Mouse (Mus musculus) telencephalon, adult 2 months (tissue): ENCODE measurements around the gene Tmem63b.
A peak's percentile ranks its signal among the peaks of the same experiment; 100 is the strongest.

Experiments
- DNase-seq: peaks from one replicate; pipeline ENCODE4 v3.0.0-alpha.2; 2011; ENCODE audit warnings: low read depth, low spot score

Tmem63b gene

DNA sequence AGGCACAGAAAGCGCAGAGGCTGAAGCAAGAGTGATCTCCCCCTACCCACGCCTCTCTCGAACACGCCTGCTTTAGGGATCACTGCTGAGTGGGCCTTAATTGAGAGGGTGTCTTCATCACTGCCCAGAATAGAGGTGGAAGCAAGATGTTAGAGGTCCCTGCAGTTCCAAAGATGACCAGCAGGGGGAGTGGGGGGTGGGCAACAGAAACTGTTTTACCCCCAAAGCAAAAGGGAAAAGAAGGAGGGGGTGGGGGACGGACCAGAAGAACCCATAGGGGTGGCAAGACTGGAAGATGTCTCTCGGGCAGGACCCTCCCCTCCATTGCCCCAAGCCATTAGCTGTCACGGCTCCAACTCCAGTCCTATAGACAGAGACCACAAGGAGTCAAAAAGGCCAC lies 8.6 kb downstream of the Tmem63b start:
- DNase-seq = no peak

DNA sequence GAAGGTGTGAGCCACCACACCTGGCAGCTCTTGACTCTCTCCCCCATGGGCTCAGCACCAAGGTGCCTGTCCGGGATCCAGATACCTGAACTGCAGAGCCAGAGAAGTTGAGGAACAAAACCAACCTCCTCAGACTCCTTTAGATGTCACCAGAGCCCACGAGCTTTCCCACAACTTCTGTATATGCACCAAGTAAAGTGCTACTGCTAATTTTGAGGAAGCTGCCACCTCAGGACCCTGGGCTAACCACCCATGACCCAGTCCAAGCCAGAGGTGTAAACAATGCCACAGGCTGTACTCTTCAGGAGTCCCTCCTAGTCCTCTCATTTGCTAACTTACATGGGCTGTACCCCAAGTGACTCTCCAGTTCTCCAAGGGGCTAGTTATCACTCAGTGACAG lies 14.1 kb downstream of the Tmem63b start:
- DNase-seq = no peak

DNA sequence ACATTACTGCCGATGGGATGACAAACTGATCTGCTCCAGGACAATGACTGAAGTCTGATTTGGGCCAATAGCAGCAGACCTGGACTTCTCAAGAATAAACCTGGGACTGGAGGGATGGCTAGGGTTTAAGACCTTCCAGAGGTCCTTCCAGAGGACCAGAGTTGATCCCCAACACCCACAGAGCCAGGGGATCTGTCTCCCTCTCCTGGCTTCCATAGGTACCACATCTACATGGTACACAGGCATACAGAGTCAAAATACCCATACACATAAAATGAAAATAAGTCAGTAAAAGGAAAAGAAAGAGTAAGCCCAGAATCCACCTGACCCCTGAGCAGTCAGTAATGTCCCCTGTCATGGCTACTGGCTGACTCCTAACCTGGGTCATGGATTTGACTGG lies 14.9 kb downstream of the Tmem63b start:
- DNase-seq = no peak

DNA sequence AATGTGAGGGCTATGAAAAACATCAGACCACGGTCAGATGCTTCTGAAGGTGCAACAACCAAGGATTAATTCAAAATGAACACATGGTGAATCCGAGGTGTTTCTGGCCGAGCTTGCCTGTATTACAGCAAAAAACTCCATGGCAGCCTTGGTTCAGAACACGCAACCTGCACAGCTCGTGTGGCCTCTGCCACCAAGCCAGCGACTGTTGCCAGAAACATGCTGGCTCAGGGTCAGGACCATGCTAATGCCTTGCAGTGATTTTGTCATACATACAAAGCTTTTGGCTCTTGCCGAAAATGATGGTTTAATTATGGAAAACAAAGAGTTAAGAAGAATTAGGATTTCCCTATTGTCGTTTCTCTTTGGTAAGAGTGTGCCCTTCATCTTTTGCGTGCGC lies 18.7 kb downstream of the Tmem63b start:
- DNase-seq = no peak

DNA sequence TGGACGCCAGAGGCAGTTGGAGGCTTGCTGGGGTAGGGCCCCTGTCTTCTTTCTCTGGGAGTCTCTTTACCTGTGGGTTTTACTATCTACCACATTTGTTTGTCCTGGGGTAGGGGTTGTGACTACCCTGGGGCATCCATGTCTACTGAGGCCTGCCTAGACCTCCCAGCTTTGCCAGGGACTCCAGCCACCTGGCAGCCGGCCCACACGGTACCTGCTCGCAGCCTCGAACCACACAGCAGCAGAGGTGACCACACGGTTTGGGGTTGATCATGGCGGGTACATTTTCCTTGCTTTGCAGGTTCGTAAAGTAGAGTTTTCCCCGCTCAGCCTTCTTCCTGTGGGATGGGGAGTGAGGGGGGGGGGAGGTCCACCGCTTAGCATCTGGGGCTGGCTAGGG lies 19.2 kb downstream of the Tmem63b start:
- DNase-seq = no peak

DNA sequence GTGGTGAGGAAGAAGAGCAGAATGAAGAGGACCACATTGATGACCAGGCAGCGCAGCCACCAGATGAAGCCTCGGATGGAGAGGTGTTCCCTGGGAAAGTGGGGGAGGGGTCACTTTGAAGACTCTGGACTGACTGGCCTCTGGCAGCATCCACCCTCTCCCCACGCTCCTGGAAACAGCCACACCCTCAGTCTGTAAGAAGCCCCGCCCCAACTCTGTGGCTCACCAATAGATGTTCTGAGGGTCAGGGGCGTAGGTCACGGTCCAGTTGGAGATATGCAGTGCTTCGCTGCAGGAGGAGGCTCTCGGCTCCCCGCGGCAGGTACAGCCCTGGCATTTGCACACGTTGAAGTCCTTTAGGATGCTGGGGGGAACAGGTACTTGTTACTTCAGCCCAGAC lies 20.6 kb downstream of the Tmem63b start:
- DNase-seq = no peak

DNA sequence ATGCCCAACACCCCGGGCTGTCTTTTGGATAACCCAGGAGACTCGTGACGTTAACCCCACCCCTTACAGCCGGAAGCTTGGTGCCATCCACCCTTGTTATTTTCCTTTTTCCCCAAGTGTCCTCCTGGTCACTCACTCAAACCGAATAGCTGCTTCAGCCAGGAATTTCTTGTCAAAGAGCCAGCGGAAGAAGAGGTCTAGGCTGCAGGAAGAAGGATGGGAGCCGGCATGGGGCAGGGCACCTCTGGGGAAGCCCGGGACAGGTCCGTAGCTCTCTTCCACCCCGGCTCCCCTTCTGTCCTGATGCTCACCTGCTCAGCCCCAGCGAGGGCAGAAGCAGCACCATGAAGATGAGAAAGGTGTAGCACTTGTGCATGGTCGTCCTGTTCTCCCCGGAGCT lies 22.1 kb downstream of the Tmem63b start:
- DNase-seq = no peak

DNA sequence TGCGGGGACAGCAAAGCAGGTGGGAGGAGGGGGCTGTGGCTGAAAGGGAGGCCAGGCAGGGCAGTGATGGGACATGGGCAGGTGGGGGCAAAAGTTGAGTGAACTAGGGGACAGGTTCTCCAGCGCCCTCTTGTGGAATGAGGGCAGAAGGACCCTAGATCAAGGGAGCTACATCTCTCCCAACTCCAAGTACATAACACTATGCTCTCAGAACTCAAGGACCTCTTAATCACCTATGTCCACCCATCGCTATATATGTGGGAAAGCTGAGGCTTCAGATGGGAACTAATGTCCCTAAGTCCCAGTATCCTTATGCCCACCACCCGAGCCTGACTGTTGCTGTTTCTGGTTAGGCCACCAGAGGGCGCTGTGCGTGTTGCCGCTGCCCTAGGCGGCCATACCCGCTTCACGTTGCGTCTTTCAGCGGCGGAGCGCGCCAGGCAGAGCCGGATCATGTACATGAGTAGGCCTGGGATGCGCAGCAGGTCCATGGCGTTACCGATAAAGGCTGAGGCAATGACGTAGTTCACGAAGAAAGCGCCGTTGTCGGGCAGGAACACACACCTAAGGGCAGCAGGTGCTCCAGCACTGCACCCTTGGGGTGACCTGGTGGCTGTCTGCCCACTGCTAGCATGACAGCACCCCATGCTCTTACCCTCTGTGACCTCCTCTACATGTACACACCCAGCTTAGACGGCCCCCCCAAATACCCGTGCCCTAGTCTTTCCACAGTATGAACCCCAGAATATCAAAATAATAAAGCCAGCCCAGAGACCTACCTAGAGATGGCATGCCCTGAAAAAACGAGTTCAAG lies 23.4 kb downstream of the Tmem63b start:
- DNase-seq = no peak

DNA sequence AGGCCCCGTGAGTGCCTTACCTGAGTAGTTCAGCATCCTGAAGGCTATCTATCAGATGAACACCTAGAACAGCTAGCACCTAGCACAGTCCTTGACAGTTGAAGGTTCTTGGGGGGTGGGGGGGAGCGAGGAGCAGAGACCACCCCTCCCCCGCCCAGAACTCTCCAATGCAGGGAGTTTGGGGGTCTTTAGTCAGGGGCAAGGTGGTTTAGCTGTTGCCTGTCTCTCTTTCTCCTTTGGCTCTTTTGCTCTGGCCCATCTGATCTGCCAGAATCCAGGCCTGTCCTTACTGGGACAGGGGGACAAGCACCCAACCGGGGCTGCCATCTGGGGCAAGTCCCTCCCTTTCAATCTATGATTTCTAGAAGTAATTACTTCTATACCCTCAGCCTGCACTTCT lies 27.5 kb downstream of the Tmem63b start, which contains the start of gene Capn11:
Gene Capn11 (minus strand): TSS at position 101 of the 400 bp plus-strand sequence.
- DNase-seq = no peak

DNA sequence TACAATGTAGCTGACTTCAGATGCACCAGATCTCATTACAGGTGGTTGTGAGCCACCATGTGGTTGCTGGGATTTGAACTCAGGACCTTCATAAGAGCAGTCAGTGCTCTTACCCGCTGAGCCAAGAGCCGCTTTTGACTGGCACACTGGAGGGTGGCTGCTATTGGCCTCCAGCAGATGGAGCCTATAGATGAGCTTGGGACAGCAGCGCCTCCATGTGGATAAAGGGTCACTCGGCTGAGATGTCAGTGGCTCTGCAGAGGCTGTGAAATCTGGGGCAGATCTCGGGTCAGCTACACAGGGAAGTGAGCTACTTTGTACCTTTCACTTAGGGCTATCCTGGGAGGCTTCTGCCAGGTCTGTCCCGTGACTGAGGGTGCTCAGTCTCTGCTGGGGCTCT lies 30.9 kb downstream of the Tmem63b start:
- DNase-seq = no peak

DNA sequence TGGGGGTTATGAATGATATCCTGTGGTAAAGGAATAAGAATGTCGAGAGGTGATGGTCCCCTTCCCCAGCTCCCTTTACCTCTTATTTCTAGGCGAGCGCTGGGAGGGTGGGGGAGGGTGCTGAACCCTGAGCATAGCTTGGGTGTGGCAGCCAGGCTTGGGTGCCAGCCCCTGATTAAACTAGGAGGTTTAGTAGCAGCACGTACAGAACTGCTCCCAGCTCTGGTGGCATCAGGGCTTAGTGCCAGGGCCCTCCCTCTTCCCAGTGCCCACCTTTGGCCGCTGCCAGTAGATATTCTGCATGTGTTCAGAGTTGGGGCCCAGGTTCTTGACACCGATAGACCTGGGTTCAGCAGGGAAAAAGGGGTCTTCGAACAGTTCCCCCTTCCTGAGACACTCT lies 33.5 kb downstream of the Tmem63b start:
- DNase-seq = no peak

DNA sequence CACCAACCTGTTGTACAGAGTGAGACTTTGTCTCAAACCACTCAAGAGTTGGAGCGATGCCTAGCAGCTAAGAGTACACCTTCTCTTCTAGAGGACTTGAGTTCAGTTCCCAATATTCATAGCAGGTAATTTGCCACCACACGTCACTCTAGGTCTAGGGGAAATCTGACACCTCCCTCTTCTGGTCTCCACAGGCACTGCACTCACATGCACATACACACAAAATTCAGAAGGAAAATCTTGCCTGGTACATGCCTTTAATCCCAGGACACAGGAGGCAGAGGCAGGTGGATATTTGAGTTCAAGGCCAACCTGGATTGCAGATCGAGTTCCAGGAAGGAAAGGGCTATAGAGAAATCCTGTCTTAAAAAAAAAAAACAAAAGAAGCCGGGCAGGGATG lies 42.5 kb downstream of the Tmem63b start:
- DNase-seq = no peak

DNA sequence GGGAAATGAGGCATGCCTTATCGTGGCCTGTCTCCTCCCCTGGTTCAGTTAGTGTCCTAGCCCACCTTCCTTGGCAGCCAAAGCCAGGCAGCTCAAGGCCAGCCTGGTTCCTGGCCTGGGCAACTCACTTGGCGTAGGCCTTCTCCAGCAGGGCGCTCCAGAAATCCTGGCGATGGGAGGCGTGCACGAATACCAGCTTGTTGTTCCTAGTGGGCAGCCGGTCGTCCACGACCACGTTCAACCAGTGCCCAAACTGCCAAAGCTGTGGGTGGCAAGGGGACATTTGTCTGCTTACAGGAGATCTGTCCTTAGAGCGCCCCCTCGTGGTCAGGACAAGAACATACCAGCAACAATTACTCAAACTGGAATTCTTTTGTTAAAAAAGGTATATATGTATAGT lies 44.0 kb downstream of the Tmem63b start:
- peak; percentile 29 for DNase-seq

DNA sequence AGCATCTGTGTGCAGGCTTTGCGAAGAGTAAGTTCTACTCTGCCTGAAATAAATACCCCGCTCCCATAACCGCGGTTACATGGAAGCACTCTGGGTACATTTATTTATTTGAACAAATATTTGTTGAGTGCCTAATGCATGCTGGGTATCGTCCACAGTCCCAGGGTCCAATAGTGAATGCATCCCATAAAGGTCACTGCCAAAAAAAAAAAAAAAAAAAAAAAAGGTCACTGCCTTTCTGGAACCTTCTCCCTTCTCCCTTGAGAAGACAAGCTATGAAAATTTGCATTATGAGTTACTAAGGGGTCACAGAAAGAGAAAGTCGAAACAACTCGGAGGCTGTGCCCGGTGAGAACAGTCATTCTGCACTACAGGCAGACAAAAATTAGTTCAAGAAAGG lies 44.7 kb downstream of the Tmem63b start:
- DNase-seq = no peak

DNA sequence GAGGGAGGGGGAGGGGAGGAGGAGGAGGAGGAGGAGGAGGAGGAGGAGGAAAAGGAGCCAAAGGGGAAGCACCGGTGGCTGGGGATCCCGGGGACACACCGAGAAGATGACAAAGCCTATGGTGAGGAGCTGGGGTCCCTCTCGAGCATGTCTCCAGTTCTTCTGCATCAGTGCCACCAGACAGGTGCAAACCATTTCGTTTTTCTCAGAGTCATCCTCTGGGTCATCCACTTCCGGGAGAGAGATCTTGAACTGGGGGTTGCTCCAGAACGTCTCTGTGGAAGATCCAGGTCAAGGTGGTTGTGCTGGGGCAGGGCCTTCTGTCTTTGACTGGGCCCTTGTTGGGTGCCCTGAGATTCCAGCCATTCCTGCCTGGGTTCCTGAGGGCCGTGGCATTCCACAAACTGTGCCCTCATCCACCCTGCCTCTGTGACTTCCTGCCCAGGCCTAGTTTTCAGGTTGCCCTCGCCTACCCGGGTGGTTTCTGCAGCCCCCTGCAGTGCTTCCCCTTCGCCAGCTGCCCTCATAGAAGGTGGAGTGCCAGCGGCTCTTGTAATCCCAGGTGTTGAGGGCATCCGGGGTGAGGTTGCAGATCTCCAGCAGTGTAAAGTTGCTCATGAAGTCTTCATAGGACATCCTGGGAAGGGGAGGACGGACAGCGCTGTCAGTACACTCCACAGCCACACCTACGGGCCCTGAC lies 48.0 kb downstream of the Tmem63b start:
- no peak for DNase-seq

DNA sequence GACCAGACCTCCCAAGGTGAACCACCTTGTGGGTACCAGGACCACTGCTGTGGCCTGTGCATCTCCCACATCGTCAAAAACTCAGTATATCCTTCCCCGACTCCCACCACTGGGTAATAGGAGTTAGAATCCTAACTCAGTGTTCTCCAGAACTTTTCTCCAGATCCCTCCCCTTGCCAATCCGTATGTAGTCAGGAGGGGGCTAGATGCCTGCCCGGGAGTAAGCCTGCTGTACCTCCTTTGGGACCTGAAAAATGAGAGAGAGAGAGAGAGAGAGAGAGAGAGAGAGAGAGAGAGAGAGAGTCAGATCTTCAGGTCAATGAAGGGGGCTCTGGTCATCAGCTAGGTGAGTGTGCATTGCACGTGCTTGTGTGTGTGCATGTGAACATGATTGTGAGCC lies 52.7 kb downstream of the Tmem63b start:
- DNase-seq = no peak

DNA sequence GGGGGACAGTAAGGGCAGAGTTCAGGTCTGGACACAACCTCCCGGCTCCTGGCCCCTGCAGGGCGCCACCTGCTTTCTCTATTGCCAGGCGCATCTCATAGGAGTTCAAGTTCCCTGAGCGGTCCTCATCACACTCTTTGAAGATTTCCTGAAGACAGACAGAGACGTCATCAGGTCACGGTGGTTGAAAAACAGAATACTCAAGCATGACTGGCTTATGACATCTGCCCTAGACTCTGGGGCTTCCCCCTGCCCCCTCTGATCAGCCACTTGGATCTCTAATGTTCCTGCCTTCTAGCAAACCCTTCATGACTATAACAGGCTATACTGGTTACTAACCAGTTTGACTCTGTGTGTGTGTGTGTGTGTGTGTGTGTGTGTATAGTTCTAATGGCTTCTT lies 54.8 kb downstream of the Tmem63b start:
- DNase-seq = no peak

DNA sequence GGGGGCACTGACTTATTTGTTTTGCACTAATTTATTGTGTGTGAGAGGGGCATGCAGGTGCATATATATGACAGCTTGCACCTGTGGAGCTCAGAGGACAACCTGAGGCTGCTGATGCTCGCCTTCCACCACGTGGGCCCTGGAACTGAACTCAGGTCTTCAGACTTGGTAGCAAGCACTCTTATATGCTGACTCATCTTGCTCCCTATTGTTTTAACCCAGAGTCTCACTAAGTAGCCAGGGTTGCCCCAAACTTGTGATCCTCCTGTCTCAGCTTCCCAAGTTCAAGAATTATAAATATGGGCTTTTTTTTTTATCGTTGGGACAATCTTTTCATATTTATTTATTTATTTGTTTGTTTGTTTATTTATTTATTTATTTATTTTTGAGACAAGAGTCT lies 55.7 kb downstream of the Tmem63b start:
- no peak for DNase-seq

DNA sequence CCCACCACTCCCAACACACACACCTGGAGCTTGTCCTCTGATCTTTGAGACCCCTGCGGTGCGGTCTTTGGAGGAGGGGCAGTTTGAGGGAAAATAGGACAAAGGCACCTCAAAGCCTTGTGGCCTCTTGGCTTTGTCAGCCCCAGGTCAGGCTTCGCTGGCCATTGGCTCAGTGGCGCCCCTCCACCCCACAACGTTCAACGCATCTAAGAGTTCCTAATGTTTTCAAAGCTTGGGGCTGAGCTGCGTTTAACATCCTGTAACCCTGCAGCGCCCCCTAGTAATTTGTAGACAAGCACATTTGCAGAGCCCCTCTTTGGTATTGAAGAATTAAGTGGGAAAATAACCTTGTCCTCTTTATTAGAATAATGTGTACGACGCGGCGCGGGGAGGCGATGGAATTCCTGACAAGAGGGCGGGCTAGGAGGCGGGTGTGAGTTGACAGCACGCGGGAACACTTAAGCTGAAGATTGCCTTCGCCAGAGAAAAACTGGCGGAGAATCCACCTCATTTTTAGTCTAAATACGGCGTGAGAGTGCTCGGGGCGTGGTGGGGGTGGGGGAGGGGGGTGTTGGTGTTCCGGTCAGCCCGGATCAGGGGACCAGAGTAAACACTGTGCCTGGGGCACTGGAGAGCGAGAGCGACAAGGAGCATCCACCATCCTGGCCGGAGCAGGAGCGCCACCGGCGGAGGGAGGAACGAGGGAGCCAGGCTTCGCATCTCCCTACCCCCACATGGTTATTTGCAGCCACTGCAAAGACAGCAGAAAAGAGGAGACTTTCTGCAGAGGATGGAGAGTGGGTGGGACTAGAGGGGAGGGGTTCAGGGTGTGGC lies 56.6 kb downstream of the Tmem63b start:
- DNase-seq = peak; percentile 72

DNA sequence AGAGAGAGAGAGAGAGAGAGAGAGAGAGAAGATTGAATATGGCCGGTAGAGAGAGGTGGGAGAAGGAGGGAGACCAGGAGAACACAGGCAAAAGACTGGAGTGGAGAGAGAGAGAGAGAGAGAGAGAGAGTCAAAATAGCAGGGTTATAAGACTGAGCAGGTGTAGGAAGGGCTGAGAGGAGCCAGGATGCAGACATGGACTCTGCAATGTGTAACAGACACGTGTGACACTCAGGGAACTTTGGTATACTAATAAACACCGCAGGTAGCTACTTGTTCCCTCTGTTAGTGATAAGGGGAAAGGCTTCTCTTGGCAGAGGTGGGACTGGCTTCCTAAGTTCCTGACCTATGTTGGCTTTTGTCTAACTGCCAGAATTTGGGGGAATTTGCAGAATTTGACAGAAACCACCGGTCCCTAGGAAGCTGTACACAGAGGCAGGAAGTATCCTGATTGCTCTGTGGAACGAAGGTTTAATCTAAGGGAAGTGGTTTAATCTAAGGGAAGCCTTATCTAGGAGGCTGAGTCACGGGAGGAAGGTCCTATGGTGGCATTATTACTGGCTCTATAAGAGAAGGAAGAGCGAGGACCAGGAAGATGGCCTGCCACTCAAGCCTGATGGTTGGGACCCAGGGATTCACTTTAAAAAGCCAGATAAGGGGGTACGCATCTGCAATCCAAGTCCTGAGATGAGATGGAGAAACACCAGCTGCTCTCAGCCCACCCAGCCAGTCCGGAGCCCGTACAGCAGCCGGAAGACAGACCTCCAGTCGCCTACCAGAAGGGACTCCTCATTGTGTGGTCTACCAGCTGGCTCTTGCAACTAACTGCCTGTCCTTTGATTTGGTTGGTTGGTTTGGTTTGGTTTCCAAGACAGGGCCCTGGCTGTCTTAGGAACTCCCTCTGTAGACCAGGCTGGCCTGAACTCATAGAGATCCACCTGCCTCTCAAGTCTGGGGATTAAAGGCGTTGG lies 57.5 kb downstream of the Tmem63b start:
- no peak for DNase-seq

DNA sequence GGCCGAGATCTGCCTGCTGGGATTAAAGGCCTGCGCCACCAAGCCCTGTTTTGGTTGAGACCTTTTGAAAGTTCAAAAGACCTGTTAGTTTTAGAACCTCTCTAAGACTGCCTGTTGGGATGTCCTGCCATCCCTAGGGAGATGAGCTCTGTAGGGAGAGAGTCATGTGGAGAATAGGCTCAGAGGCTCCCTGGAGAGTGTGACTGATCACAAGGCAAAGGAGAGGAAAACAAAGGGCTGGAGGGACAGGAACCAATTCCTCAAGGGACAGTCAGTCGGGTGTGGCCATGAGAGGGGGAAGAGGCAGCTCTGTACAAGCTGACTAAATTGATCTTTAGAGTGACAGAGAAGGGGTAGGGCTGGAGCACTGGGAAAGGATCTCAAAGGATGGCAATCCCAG lies 58.5 kb downstream of the Tmem63b start:
- no peak for DNase-seq
